Mouse (Mus musculus) limb, embryonic 12.5 days (tissue): Measurements from ENCODE around the gene Rif1. TPM values are rescaled to one million over a fixed set of nuclear protein-coding genes. Genes with fewer than 3 reads are reported as not detected.

ENCODE experiments used
- ATAC-seq: fragments of 200-750 bp; cut with Nextera tagmentation; 2 replicates; pipeline ENCODE4 v1.8.0; 2017; ENCODE audit warnings: low read depth, moderate TSS enrichment; ENCODE audit not compliant: insufficient number of reproducible peaks, insufficient read depth, low FRiP score, low TSS enrichment
- H3K27ac ChIP-seq: fragments of 300-500 bp; sonication (generic); 2 replicates; pipeline ENCODE4 v1.5.1; 2016; ENCODE audit warnings: mild to moderate bottlenecking, moderate library complexity
- H3K27me3 ChIP-seq: fragments of 300-500 bp; sonication (generic); 2 replicates; pipeline ENCODE4 v1.6.1; 2016; ENCODE audit warnings: mild to moderate bottlenecking, moderate library complexity
- H3K36me3 ChIP-seq: fragments of 300-500 bp; sonication (generic); 2 replicates; pipeline ENCODE4 v1.6.1; 2016; ENCODE audit warnings: mild to moderate bottlenecking, moderate library complexity
- H3K4me1 ChIP-seq: fragments of 300-500 bp; sonication (generic); replicated peaks from 2 replicates; pipeline ENCODE4 v1.6.1; 2016
- H3K4me2 ChIP-seq: fragments of 300-500 bp; sonication (generic); 2 replicates; pipeline ENCODE4 v1.6.1; 2016; ENCODE audit warnings: mild to moderate bottlenecking, moderate library complexity
- H3K4me3 ChIP-seq: fragments of 300-500 bp; sonication (generic); replicated peaks from 2 replicates; pipeline ENCODE4 v1.5.1; 2016; ENCODE audit warnings: mild to moderate bottlenecking
- H3K9ac ChIP-seq: fragments of 300-500 bp; sonication (generic); replicated peaks from 2 replicates; pipeline ENCODE4 v1.6.1; 2016; ENCODE audit warnings: mild to moderate bottlenecking, moderate library complexity
- H3K9me3 ChIP-seq: fragments of 300-500 bp; sonication (generic); 2 replicates; pipeline ENCODE4 v1.6.1; 2016; ENCODE audit warnings: mild to moderate bottlenecking, moderate library complexity
- WGBS: fragments of 180-500 bp; shearing (Covaris S2); methylation state at CpG from one replicate; pipeline ENCODE4 v1.1.7; 2016; 5-methylcytosine and 5-hydroxymethylcytosine counted together
- polyA plus RNA-seq: library from polyadenylated mRNA; unstranded; fragments of >200 nt; fragmentation: Nextera tagmentation; extraction: Ambion mirVana; gene quantifications from 2 replicates; pipeline ENCODE4 v1.2.1, GENCODE M21; 2016

Gene Rif1
- polyA plus RNA-seq, result 59.2 and 65.6 TPM in 2 replicates

DNA sequence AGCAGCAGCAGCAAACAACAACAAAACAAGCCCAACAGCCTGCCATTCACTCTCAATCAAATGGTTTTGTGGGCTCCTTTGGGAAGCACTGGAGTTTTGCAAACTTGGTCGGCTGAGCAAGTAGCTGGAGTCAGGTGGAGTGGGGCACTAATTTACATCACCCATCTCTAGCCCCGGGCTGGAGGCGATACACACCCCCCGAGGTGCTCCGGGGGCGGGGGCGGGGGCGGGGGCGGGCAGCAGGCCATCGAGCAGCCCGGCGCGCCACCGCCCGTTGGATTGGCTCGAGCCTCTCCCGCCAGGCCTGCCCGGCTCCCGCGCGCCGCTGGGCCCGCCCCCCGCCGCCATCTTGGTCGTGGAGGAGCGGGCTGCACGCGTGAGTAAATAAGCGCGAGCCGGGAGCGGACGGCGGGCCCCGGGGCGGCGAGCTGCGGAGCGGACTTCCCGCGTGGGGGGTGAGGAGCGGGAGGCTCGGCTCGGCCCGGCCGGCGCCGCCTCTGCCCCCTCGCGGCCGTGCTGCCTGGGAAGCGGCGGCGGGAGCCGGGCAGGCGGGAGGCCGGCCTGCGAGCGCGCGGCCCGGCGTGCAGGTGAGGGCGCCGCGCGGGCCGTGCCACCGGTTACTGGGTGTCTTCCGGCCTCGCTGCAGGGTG is at the start of gene Rif1:
Gene Rif1 (plus strand): TSS at position 342 of the 650 bp plus-strand sequence.
- H3K4me1 ChIP-seq, result peaks cover 10% of the 10 kb centered on the region
- H3K27me3 ChIP-seq, result no peaks in the 10 kb centered on the region
- peak; percentile 93 for ATAC-seq
- H3K4me3 ChIP-seq, result peak within 1 kb of the TSS; percentile 96
- peak within 1 kb of the TSS; percentile 95 for H3K27ac ChIP-seq
- peaks cover 29% of the 10 kb centered on the region for H3K36me3 ChIP-seq
- no peaks in the 10 kb centered on the region for H3K9me3 ChIP-seq
- peak within 1 kb of the TSS; percentile 96 for H3K9ac ChIP-seq
- under 1% methylated on average over 72 of the region's 72 CpGs for WGBS
- H3K4me2 ChIP-seq, result peak within 1 kb of the TSS; percentile 53

DNA sequence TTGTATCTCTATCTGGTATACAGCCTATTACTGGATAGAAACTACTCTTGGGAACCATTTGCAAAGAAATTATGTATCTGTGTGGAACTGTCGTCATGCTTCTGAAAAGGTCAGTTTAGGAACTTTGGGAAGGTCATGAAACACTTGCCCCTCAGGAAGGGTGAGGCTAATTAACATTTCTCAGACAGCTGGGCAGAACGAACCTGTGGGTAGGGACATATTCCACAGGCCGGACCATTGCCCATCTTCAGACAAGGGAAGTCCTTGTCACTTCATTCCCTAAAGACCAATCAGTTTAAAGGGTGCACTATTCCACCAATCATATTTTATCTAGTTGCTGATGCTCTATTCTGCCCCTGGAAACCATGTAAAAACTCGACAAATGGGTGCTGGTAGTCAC is 45.6 kb upstream of the Rif1 start:
- no peak for ATAC-seq
- H3K9ac ChIP-seq, result no peak overlapping the region
- H3K9me3 ChIP-seq, result peaks cover 3% of the 10 kb centered on the region; the same call in 1 of the 2 replicates
- no peaks in the 10 kb centered on the region for H3K36me3 ChIP-seq
- no peak overlapping the region for H3K4me3 ChIP-seq
- no peak overlapping the region for H3K4me2 ChIP-seq
- 88% methylated on average over 4 of the region's 4 CpGs for WGBS
- no peak overlapping the region for H3K27ac ChIP-seq
- no peaks in the 10 kb centered on the region for H3K4me1 ChIP-seq
- H3K27me3 ChIP-seq, result no peaks in the 10 kb centered on the region

DNA sequence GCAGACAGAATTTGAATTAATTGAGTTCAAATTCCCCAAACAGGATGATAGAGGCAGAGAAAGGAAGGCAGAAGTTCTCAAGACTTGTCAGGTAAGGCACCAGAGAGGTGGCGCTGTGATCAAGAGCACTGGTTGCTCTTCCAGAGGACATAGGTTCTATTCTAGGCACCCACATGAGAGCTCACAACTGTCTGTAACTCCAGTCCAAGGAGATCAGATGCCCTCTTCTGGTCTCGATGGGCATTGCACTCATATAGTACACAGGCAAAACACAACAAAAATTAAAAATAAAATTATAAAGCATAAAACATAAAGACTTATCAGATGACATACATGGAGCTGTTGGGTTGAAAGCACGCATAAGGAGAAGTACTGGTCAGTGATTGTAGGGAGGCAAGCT is 43.2 kb upstream of the Rif1 start:
- H3K27ac ChIP-seq, result no peak overlapping the region
- H3K9ac ChIP-seq, result no peak overlapping the region
- no peak overlapping the region for H3K4me2 ChIP-seq
- no peaks in the 10 kb centered on the region for H3K4me1 ChIP-seq
- H3K27me3 ChIP-seq, result no peaks in the 10 kb centered on the region
- H3K36me3 ChIP-seq, result no peaks in the 10 kb centered on the region
- no peak overlapping the region for H3K4me3 ChIP-seq
- 88% methylated on average over 3 of the region's 3 CpGs for WGBS
- no peak for ATAC-seq
- peaks cover 3% of the 10 kb centered on the region; the same call in 1 of the 2 replicates for H3K9me3 ChIP-seq

DNA sequence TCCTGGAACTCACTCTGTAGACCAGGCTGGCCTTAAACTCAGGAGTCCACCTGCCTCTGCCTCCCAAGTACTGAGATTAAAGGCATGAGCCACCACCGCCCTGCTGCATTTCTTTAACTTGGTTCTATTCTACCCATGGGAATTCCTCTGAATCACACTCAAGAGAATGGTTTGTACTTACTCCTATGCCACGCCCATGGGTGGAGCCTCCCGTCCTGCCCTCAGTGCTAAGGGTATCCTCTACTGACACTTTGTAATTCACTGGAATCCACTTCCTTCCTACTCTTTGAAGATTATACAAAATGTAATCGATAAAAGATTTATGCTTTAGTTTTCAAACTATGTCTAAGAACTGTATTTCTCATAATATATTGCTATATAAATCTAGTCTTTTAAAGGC is 41.1 kb upstream of the Rif1 start:
- ATAC-seq, result no peak
- H3K27me3 ChIP-seq, result no peaks in the 10 kb centered on the region
- no peaks in the 10 kb centered on the region for H3K4me1 ChIP-seq
- H3K4me3 ChIP-seq, result no peak overlapping the region
- no peaks in the 10 kb centered on the region for H3K36me3 ChIP-seq
- no peak overlapping the region for H3K9ac ChIP-seq
- no peak overlapping the region for H3K27ac ChIP-seq
- no peak overlapping the region for H3K4me2 ChIP-seq
- H3K9me3 ChIP-seq, result peaks cover 3% of the 10 kb centered on the region; the same call in 1 of the 2 replicates
- 79% methylated on average over 4 of the region's 4 CpGs for WGBS

DNA sequence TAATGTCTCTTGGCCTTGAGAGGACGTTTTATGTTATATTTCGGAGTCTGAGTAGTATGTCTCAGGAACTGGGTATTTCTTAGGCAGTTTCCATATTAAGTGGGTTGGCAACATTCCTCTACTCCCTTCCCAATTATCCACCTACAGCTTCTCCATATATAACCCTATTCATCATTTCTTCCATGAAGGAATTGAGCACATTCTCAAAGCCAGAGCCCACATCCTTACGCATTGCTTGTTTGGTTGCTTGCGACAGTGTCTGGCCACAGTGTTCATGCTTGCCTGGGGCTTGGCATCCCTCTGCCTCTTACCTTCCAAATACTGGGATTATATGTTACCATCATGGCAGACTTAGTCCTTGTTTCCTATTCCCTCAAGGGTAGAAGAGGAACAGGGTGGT is 38.0 kb upstream of the Rif1 start:
- Histone ChIP-seq H3K4me3 (no peak overlapping the region), H3K9ac (no peak overlapping the region), H3K9me3 (no peaks in the 10 kb centered on the region), H3K27ac (no peak overlapping the region), H3K4me2 (no peak overlapping the region), H3K27me3 (no peaks in the 10 kb centered on the region), H3K36me3 (no peaks in the 10 kb centered on the region), H3K4me1 (peaks cover 12% of the 10 kb centered on the region)
- no peak for ATAC-seq
- WGBS, result 88% methylated on average over 4 of the region's 4 CpGs

DNA sequence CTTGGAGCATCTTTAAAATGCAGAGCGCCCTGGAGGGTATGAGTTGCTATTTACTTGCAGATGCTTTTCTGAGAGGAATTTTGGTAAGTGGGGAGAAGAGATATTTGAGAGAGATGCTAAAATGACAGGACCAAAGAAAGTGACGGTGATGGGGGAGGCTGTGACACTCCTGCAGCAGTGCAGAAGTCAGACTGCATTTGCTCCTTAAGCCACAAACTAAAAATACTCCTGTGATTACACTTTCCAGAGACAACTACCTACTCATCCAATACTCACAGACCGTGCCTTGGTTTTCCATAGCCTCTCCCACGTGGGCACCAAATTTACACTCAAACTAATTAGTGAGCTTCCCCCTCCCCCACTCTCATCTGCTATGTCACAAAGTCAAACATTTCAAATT is 37.5 kb upstream of the Rif1 start:
- 72% methylated on average over 4 of the region's 4 CpGs for WGBS
- H3K9me3 ChIP-seq, result no peaks in the 10 kb centered on the region
- H3K4me1 ChIP-seq, result peaks cover 15% of the 10 kb centered on the region
- no peak overlapping the region for H3K4me2 ChIP-seq
- no peak overlapping the region for H3K27ac ChIP-seq
- H3K4me3 ChIP-seq, result no peak overlapping the region
- ATAC-seq, result no peak
- no peaks in the 10 kb centered on the region for H3K27me3 ChIP-seq
- H3K9ac ChIP-seq, result no peak overlapping the region
- H3K36me3 ChIP-seq, result no peaks in the 10 kb centered on the region

DNA sequence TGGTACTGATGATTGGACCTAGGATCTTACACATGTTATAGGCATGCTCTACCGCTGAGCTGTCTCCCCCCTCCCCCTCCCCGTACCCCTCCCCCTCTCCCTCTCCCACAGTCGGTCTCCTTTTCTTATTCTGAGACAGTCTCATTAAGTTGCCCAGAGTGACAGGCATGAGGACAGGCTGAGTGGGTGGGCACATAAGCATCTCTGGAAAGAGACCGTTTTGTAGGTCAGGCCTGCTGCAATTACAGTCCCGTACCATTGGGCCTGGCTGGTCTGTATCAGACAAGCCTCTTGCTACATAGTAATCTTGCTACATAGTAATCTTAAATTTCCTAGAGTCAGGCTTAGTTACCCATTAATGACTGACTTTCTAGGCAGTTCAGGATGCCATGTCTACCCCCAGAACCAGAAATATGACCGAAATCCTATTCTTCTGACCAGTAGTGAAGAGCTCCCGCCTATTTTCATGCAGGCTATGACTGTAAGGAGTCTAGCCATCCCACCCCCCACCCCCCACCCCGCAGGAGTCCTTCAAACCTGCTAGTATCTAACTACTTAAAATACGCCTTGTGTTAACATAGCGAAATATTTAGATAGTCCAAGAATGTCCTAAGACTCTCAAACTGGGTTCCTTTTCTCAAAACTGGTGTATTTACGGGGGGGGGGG is 35.6 kb upstream of the Rif1 start:
- Histone ChIP-seq H3K27ac (no peak overlapping the region), H3K4me3 (peak overlapping the region; percentile 50), H3K4me1 (peaks cover 21% of the 10 kb centered on the region), H3K36me3 (no peaks in the 10 kb centered on the region), H3K9ac (no peak overlapping the region; the same call in 1 of the 2 replicates), H3K27me3 (no peaks in the 10 kb centered on the region), H3K4me2 (peak overlapping the region; percentile 61), H3K9me3 (no peaks in the 10 kb centered on the region)
- 44% methylated on average over 9 of the region's 11 CpGs for WGBS
- no peak for ATAC-seq

DNA sequence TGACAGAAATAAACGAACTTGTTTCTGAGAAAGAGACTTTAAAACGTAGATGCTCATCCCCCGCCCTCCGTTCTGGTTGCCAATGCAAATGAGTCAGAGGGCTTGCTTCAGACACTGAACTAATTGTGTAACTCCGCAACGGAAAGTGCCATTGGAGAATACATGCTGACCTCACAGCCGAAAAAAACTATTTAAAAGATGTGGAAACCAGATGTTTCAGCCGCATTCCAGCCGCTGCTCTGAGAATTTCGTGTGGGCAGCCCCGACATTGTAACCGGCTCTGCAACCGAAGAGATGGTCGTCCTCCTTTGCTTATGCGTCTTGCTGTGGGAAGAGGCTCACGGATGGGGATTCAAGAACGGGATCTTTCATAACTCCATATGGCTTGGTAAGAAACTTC is 34.8 kb upstream of the Rif1 start, which contains the start of gene Tnfaip6:
Gene Tnfaip6 (plus strand): TSS at position 128 of the 400 bp plus-strand sequence.
- no peaks in the 10 kb centered on the region for H3K9me3 ChIP-seq
- no peaks in the 10 kb centered on the region for H3K27me3 ChIP-seq
- H3K27ac ChIP-seq, result peak within 1 kb of the TSS; percentile 81
- peak within 1 kb of the TSS; percentile 50 for H3K4me3 ChIP-seq
- 0 out of 2 replicates have a peak, but pooled peaks cover 2% of the 10 kb centered on the region for H3K36me3 ChIP-seq
- peak within 1 kb of the TSS; percentile 61 for H3K4me2 ChIP-seq
- WGBS, result under 1% methylated on average over 17 of the region's 17 CpGs
- ATAC-seq, result peak; percentile 28; the same call in 1 of the 2 replicates
- peak within 1 kb of the TSS; percentile 69 for H3K9ac ChIP-seq
- H3K4me1 ChIP-seq, result peaks cover 25% of the 10 kb centered on the region

DNA sequence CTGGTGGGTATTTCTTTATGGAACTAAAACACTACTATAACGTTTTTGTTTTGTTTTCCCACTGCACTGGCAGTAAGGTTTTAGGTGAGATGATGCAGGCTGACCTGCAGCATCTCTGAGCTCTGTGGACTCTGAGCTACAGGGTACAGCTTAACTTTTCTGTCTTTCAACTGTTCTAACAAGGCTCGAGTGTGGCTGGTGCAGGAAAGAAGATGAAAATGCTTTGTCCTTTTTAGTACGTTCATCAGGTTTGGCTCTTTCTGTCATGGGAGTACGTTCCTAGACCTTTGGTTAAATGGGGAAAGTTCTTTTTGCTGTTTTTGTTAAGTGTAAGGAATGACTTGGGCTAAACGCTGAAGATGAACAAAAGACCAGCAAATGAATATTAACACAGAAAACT is 34.1 kb upstream of the Rif1 start:
- 22% methylated on average over 5 of the region's 5 CpGs for WGBS

DNA sequence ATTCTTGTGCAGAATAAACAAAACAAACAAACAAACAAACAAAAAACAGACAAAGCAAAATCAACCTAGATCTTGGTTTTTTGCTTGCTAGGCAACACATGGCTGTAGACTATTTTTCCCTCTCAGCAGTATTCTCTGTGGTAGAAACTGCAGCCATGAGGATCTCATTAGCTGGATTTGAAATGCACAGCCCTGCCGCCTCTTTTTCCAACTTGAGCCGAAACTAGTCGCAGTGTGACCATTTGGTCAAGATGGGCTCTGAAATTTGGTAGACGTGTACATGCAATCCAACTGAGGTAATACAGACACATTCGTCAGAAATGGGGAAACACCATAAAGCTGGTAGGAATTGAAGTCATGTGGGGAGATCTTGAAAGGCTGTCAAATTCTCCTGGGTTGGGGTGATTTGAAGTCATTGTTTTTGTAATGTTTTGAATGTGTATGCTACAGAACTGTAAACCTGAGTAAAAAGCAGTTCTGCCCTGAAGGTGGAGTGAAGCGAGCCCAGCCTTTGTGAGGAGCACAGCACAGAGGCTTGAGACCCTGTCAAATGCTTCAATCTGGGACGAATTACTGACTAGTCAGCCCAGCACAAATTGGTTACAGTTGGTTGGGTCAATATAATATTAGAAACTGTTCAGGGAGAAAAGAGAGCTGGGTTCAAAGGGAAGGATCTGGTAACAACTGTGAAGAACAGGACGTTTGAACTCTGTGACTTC is 33.4 kb upstream of the Rif1 start:
- H3K9me3 ChIP-seq, result no peaks in the 10 kb centered on the region
- H3K9ac ChIP-seq, result peak overlapping the region; percentile 28; the same call in 1 of the 2 replicates
- 8% methylated on average over 8 of the region's 8 CpGs for WGBS
- peak overlapping the region; percentile 88 for H3K27ac ChIP-seq
- H3K4me1 ChIP-seq, result peaks cover 25% of the 10 kb centered on the region
- peak overlapping the region; percentile 50 for H3K4me3 ChIP-seq
- ATAC-seq, result peak; percentile 66; the same call in 1 of the 2 replicates
- H3K27me3 ChIP-seq, result no peaks in the 10 kb centered on the region
- H3K36me3 ChIP-seq, result peaks cover 11% of the 10 kb centered on the region
- peak overlapping the region; percentile 61 for H3K4me2 ChIP-seq

More for the DNA sequence above, 34.1 kb upstream of the Rif1 start:
- Histone ChIP-seq H3K27me3 (no peaks in the 10 kb centered on the region), H3K4me2 (peak overlapping the region; percentile 61), H3K9me3 (no peaks in the 10 kb centered on the region), H3K27ac (peak overlapping the region; percentile 75), H3K4me3 (peak overlapping the region; percentile 50), H3K9ac (peak overlapping the region; percentile 69), H3K36me3 (peaks cover 4% of the 10 kb centered on the region), H3K4me1 (peaks cover 25% of the 10 kb centered on the region)
- no peak for ATAC-seq

DNA sequence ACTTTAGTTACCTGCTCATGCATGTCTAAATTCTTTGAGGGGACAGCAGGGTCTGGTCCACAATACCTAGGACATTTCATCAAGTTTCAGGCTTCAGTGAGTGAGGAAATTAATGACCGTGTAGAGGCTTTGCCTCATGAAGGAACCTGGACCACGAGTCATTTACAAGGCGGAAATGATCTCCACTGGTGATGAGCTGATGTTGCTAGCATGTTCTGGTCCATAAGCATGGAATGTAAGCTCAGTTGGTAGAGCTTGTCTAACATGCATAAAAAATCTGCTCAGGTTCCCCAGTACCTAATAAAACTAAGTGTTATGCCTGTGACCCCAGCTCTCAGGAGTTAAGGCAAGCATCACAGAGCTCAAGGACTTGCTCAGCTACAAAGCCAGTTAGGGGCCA is 30.5 kb upstream of the Rif1 start:
- Histone ChIP-seq H3K27me3 (no peaks in the 10 kb centered on the region), H3K9me3 (no peaks in the 10 kb centered on the region)
- ATAC-seq, result no peak

More for the DNA sequence above, 30.5 kb upstream of the Rif1 start:
- no peak overlapping the region for H3K27ac ChIP-seq
- no peak overlapping the region for H3K4me3 ChIP-seq
- H3K36me3 ChIP-seq, result peaks cover 39% of the 10 kb centered on the region
- H3K9ac ChIP-seq, result no peak overlapping the region
- WGBS, result 56% methylated on average over 3 of the region's 3 CpGs
- H3K4me2 ChIP-seq, result no peak overlapping the region
- H3K4me1 ChIP-seq, result peaks cover 22% of the 10 kb centered on the region
